Mouse (Mus musculus): Measurements from ENCODE around the gene Lrrk2. TPM values are rescaled to one million over a fixed set of nuclear protein-coding genes. Genes with fewer than 3 reads are reported as not detected.
"Not testable (repeated sequence)": the region's sequence is repeated elsewhere in the genome, so short reads cannot be mapped to it uniquely, and the experiment has no call there.

The Lrrk2 gene
- polyA plus RNA-seq, 1 experiment: 20.5 TPM

DNA sequence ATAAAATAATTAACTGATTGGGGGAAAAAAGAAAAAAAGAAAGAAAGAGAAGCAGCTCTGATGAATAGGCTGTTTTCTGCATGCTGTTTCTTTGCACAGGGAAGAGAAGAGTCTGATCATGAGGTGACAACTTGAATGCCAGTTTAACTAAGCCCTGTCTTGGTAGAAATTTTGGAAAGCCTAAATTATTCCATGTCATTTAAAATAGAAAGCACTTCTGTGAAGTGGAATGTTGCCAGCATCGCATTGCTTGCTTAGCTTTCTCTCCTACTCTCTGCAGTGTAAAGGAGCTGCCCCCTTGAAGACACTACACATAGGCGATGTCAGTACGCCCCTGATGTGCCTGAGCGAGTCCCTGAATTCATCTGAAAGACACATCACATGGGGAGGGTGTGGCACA lies 133.5 kb downstream of the Lrrk2 start:
- WGBS: 80% methylated on average over 4 of the region's 4 CpGs
- TF ChIP-seq CTCF (IDR thresholded peaks at IDR 0.05; ENCODE audit: control insufficient read depth, insufficient read depth, low read length) (no peak), POLR2A (IDR thresholded peaks at IDR 0.05; ENCODE audit: borderline replicate concordance, control insufficient read depth, low read depth, low read length) (no peak)
- Histone ChIP-seq H3K27ac (ENCODE audit: control insufficient read depth, insufficient read depth, low read depth, low read length, poor library complexity) (no peak overlapping the region), H3K4me1 (ENCODE audit: control insufficient read depth, insufficient read depth, low read length) (no peaks in the 10 kb centered on the region), H3K4me3 (replicated peaks; ENCODE audit: control insufficient read depth, low read depth, low read length) (no peak overlapping the region)

DNA sequence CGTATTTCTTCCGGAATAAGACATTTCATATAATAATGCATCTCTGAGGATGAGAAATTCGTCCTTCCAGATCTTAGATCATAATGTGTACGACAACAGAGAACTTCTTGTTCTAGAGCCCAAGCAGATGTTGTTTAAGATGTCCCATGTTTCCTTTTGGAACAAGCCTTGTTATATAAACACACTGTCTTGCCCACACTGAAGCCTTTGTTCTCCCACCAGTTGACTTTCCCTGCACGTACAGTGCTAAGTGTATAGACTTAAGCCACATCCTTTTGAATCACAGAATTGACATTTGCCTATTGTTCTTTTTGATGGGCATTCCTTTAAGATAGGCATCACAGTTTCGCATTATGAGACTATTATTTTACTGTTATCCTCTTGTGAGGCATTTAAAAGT lies 162.3 kb downstream of the Lrrk2 start:
- Histone ChIP-seq H3K27ac (ENCODE audit: control insufficient read depth, insufficient read depth, low read depth, low read length, poor library complexity) (no peak overlapping the region), H3K4me1 (ENCODE audit: control insufficient read depth, insufficient read depth, low read length) (no peaks in the 10 kb centered on the region), H3K4me3 (replicated peaks; ENCODE audit: control insufficient read depth, low read depth, low read length) (no peak overlapping the region)
- WGBS: 63% methylated on average over 6 of the region's 6 CpGs
- TF ChIP-seq POLR2A (IDR thresholded peaks at IDR 0.05; ENCODE audit: borderline replicate concordance, control insufficient read depth, low read depth, low read length): no peak
- TF ChIP-seq CTCF (IDR thresholded peaks at IDR 0.05; ENCODE audit: control insufficient read depth, insufficient read depth, low read length): no peak

GRCm38 (mm10) chr15:91837965-91838364 lies 165.0 kb downstream of the Lrrk2 start, which contains the start of gene Smgc:
Smgc (plus strand) TSS chr15:91838265.
- TF ChIP-seq CTCF (IDR thresholded peaks at IDR 0.05; ENCODE audit: control insufficient read depth, insufficient read depth, low read length) (no peak), POLR2A (IDR thresholded peaks at IDR 0.05; ENCODE audit: borderline replicate concordance, control insufficient read depth, low read depth, low read length) (no peak)
- H3K4me1 ChIP-seq (ENCODE audit: control insufficient read depth, insufficient read depth, low read length): no peaks in the 10 kb centered on the region
- H3K4me3 ChIP-seq (replicated peaks; ENCODE audit: control insufficient read depth, low read depth, low read length): no peak within 1 kb of the TSS
- H3K27ac ChIP-seq (ENCODE audit: control insufficient read depth, insufficient read depth, low read depth, low read length, poor library complexity): no peak within 1 kb of the TSS
- 84% methylated on average over 7 of the region's 7 CpGs for WGBS

GRCm38 (mm10) chr15:91864130-91864529 lies 191.2 kb downstream of the Lrrk2 start:
- H3K4me1 ChIP-seq (ENCODE audit: control insufficient read depth, insufficient read depth, low read length); H3K27ac ChIP-seq (ENCODE audit: control insufficient read depth, insufficient read depth, low read depth, low read length, poor library complexity); H3K4me3 ChIP-seq (replicated peaks; ENCODE audit: control insufficient read depth, low read depth, low read length): not testable (repeated sequence)
- WGBS: 57% methylated on average over 5 of the region's 5 CpGs

Other genes with a start within 250 kb of the Lrrk2 start
- gene Slc2a13, start 99.9 kb upstream of the Lrrk2 start, polyA plus RNA-seq (2011; ENCODE audit: insufficient read depth, insufficient read length, low replicate concordance, missing spikeins): not detected in 2 replicates
- gene Smgc, start 165.1 kb downstream of the Lrrk2 start, polyA plus RNA-seq (2011; ENCODE audit: insufficient read depth, insufficient read length, low replicate concordance, missing spikeins): not detected in 2 replicates

Data from bone marrow, adult 2 months (tissue).